In the genomic region with DNA sequence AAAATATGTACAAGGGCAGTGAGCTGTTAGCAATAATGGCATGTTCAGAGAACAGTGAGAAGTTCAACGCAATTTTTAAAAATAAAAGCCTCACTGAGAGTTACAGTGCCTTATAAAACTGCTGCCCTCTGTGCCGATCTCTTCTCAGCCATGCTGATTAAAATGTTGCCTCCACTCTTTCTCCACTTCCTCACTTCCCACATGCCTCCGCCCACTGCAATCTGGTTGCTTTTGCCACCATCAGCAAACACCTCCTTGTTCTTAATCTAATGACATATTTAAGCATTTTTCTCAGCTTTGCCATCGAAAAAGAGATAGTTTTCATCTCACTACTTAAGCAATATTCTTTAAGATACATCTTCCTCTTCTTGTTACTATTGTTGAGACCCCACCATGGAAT, we compare ENCODE assay signal across 19 mouse cellular contexts.
DNase-seq lines count a peak whose midpoint lies in the region; ATAC-seq and TF ChIP-seq lines count a peak whose summit lies in the region.
"Had no signal": no experiment of that assay in that cellular context is flagged by ENCODE, and none has a peak within 500 bp of the region (broad histone marks: within the 10 kb centered on the region; RNA-seq: fewer than 3 reads in every experiment).

No protein-coding gene starts in this region.

- H3K4me2 ChIP-seq in hindbrain, embryonic 16.5 days (ENCODE audit: low read length): no peak overlapping the region
- H3K4me2 ChIP-seq: heart, embryonic 13.5 days; limb, embryonic 15.5 days had no signal

- H3K4me3 ChIP-seq in left cerebral cortex, adult 2 months: no peak overlapping the region
- H3K4me3 ChIP-seq in hindbrain, embryonic 16.5 days (ENCODE audit: low read length): no peak overlapping the region
- H3K4me3 ChIP-seq: heart, embryonic 13.5 days; limb, embryonic 15.5 days; megakaryocyte, embryonic 14.5 days had no signal

- no peaks in the 10 kb centered on the region for H3K4me1 ChIP-seq in hindbrain, embryonic 16.5 days (ENCODE audit: control insufficient read depth, insufficient read depth, low read depth, low read length)
- H3K4me1 ChIP-seq: heart, embryonic 13.5 days; limb, embryonic 15.5 days; megakaryocyte, embryonic 14.5 days had no signal

- DNase-seq in frontal cortex, adult 2 months (ENCODE audit: extremely low spot score in 1 of 2, low spot score in 1 of 2): peak; percentile 78 to 90
- DNase-seq in layer of hippocampus, adult 18-20 months (ENCODE audit: low spot score in 2 of 2): peak; percentile 88 to 89
- DNase-seq in left cerebral cortex, adult 2 months (ENCODE audit: extremely low spot score in 1 of 2, low spot score in 2 of 2): peak; percentile 61 to 73
- peak; percentile 42 to 50 for DNase-seq in right cerebral cortex, postnatal 10 days (ENCODE audit: low spot score in 2 of 2)
- no peak for DNase-seq in natural killer cell, adult 2 months (ENCODE audit: low spot score in 2 of 2)
- DNase-seq in spleen, postnatal 10 days (ENCODE audit: low spot score in 2 of 2): no peak
- DNase-seq: adrenal gland, postnatal 14 days; cerebellum, adult 2 months; kidney, adult 9 months; kidney, postnatal 4 days; lung, postnatal 14 days; thymus, adult 2 months had no signal

- intact Hi-C loops in left cerebral cortex, adult 2 months (cut with DNase I): loop anchor here (2.0 to 5.0 kb wide), 2 partner anchors 35 to 51 kb away; no protein-coding TSS in a partner anchor

- WGBS in hindbrain, embryonic 16.5 days: 88% methylated on average over 4 of the region's 4 CpGs

- H3K9ac ChIP-seq in hindbrain, embryonic 16.5 days (ENCODE audit: low read depth, low read length): no peak overlapping the region
- H3K9ac ChIP-seq: heart, embryonic 13.5 days; limb, embryonic 15.5 days had no signal

- H3K36me3 ChIP-seq in hindbrain, embryonic 16.5 days (ENCODE audit: control insufficient read depth, insufficient read depth, low read length): no peaks in the 10 kb centered on the region
- H3K36me3 ChIP-seq: heart, embryonic 13.5 days; limb, embryonic 15.5 days had no signal

- H3K27ac ChIP-seq in left cerebral cortex, adult 2 months: peak overlapping the region; percentile 78
- H3K27ac ChIP-seq in hindbrain, embryonic 16.5 days (ENCODE audit: low read depth, low read length): no peak overlapping the region
- H3K27ac ChIP-seq: heart, embryonic 13.5 days; limb, embryonic 15.5 days had no signal

- no peak for ATAC-seq in hindbrain, embryonic 16.5 days
- ATAC-seq: activated CD4-positive, CD25-positive, alpha-beta regulatory T cell, adult 4 months; midbrain, embryonic 16.5 days; Patski had no signal

- H3K27me3 ChIP-seq in hindbrain, embryonic 16.5 days (replicated peaks; ENCODE audit: control insufficient read depth, insufficient read depth, low read length): no peaks in the 10 kb centered on the region
- H3K27me3 ChIP-seq: heart, embryonic 13.5 days; limb, embryonic 15.5 days; megakaryocyte, embryonic 14.5 days; Patski had no signal

- TF ChIP-seq CTCF in left cerebral cortex, adult 2 months (IDR thresholded peaks at IDR 0.05): no peak

- H3K9me3 ChIP-seq in hindbrain, embryonic 16.5 days (ENCODE audit: control insufficient read depth, low read length): no peaks in the 10 kb centered on the region
- H3K9me3 ChIP-seq: heart, embryonic 13.5 days; limb, embryonic 15.5 days had no signal

Comparison
In these comparisons a context has a peak if more than half of its experiments do, and no peak if none do; other contexts are left out.
1. DNase-seq: peak in frontal cortex, adult 2 months (2 of 2), layer of hippocampus, adult 18-20 months (2 of 2), left cerebral cortex, adult 2 months (2 of 2) and right cerebral cortex, postnatal 10 days (2 of 2); none in natural killer cell, adult 2 months (0 of 2) and spleen, postnatal 10 days (0 of 2).